Mouse (Mus musculus) hindbrain, embryonic 11.5 days (tissue): ENCODE measurements around the gene Cyp19a1. TPM values are rescaled to one million over a fixed set of nuclear protein-coding genes. Genes with fewer than 3 reads are reported as not detected.
A peak's percentile ranks its signal among the peaks of the same experiment; 100 is the strongest.

Source experiments
- ATAC-seq: fragments of 200-750 bp; cut with Nextera tagmentation; 2 replicates; pipeline ENCODE4 v1.8.0; 2017; ENCODE audit warnings: mild to moderate bottlenecking, moderate TSS enrichment, moderate library complexity; ENCODE audit not compliant: low FRiP score
- DNase-seq: peaks from one replicate; pipeline ENCODE4 v3.0.0-alpha.2; 2015; ENCODE audit warnings: low spot score
- H3K27ac ChIP-seq: fragments of 300-500 bp; sonication (generic); 2 replicates; pipeline ENCODE4 v1.5.1; 2014; ENCODE audit warnings: mild to moderate bottlenecking, low read depth, low read length
- H3K27me3 ChIP-seq: fragments of 300-500 bp; sonication (generic); 2 replicates; pipeline ENCODE4 v1.6.1; 2014; ENCODE audit warnings: mild to moderate bottlenecking, low read length, moderate library complexity, mixed read lengths; ENCODE audit not compliant: control insufficient read depth, insufficient read depth
- H3K36me3 ChIP-seq: fragments of 300-500 bp; sonication (generic); 2 replicates; pipeline ENCODE4 v1.6.1; 2014; ENCODE audit warnings: mild to moderate bottlenecking, low read length, moderate library complexity, mixed read lengths; ENCODE audit not compliant: control insufficient read depth, insufficient read depth
- H3K4me1 ChIP-seq: fragments of 300-500 bp; sonication (generic); replicated peaks from 2 replicates; pipeline ENCODE4 v1.6.1; 2014; ENCODE audit warnings: low read length, mixed read lengths; ENCODE audit not compliant: control insufficient read depth, insufficient read depth
- H3K4me2 ChIP-seq: fragments of 300-500 bp; sonication (generic); replicated peaks from 2 replicates; pipeline ENCODE4 v1.6.1; 2014; ENCODE audit warnings: mild to moderate bottlenecking, low read depth, low read length
- H3K4me3 ChIP-seq: fragments of 300-500 bp; sonication (generic); 2 replicates; pipeline ENCODE4 v1.5.1; 2014; ENCODE audit warnings: low read depth, low read length
- H3K9ac ChIP-seq: fragments of 300-500 bp; sonication (generic); 2 replicates; pipeline ENCODE4 v1.6.1; 2014; ENCODE audit warnings: low read depth, low read length
- H3K9me3 ChIP-seq: fragments of 300-500 bp; sonication (generic); 2 replicates; pipeline ENCODE4 v1.6.1; 2016; ENCODE audit warnings: low read length; ENCODE audit not compliant: control insufficient read depth
- WGBS: fragments of 180-500 bp; shearing (Covaris S2); extraction: QIAGEN DNeasy Blood & Tissue Kit; methylation state at CpG from one replicate; pipeline ENCODE4 v1.1.7; 2014; 5-methylcytosine and 5-hydroxymethylcytosine counted together
- polyA plus RNA-seq: library from polyadenylated mRNA; unstranded; fragments of >200 nt; fragmentation: Nextera tagmentation; extraction: Ambion mirVana; gene quantifications from 2 replicates; pipeline ENCODE4 v1.2.1, GENCODE M21; 2014

The Cyp19a1 gene
- polyA plus RNA-seq, 1 experiment from 2014 or later: not detected

GRCm38 (mm10) chr9:54194790-54195189, 73.1 kb downstream of the Cyp19a1 start:
- ATAC-seq (no peak), DNase-seq (no peak)
- H3K4me3 ChIP-seq: no peak overlapping the region
- H3K27ac ChIP-seq: no peak overlapping the region
- H3K9ac ChIP-seq: no peak overlapping the region
- 73% methylated on average over 5 of the region's 5 CpGs for WGBS
- no peak overlapping the region for H3K4me2 ChIP-seq
- H3K36me3 ChIP-seq: no peaks in the 10 kb centered on the region
- H3K27me3 ChIP-seq: no peaks in the 10 kb centered on the region
- no peaks in the 10 kb centered on the region for H3K4me1 ChIP-seq
- H3K9me3 ChIP-seq: no peaks in the 10 kb centered on the region

GRCm38 (mm10) chr9:54191435-54191834, 76.5 kb downstream of the Cyp19a1 start:
- ATAC-seq: no peak
- Histone ChIP-seq H3K9ac (no peak overlapping the region), H3K27ac (no peak overlapping the region), H3K4me2 (no peak overlapping the region), H3K4me3 (no peak overlapping the region), H3K27me3 (no peaks in the 10 kb centered on the region), H3K4me1 (no peaks in the 10 kb centered on the region), H3K36me3 (no peaks in the 10 kb centered on the region), H3K9me3 (no peaks in the 10 kb centered on the region)
- WGBS: 98% methylated on average over 3 of the region's 3 CpGs
- DNase-seq: no peak

GRCm38 (mm10) chr9:54182484-54182883, 85.4 kb downstream of the Cyp19a1 start:
- no peak overlapping the region for H3K4me3 ChIP-seq
- no peaks in the 10 kb centered on the region for H3K4me1 ChIP-seq
- no peak overlapping the region for H3K27ac ChIP-seq
- 86% methylated on average over 7 of the region's 7 CpGs for WGBS
- H3K4me2 ChIP-seq: no peak overlapping the region
- ATAC-seq (no peak), DNase-seq (no peak)
- H3K27me3 ChIP-seq: no peaks in the 10 kb centered on the region
- H3K36me3 ChIP-seq: no peaks in the 10 kb centered on the region
- H3K9me3 ChIP-seq: no peaks in the 10 kb centered on the region
- no peak overlapping the region for H3K9ac ChIP-seq

DNA sequence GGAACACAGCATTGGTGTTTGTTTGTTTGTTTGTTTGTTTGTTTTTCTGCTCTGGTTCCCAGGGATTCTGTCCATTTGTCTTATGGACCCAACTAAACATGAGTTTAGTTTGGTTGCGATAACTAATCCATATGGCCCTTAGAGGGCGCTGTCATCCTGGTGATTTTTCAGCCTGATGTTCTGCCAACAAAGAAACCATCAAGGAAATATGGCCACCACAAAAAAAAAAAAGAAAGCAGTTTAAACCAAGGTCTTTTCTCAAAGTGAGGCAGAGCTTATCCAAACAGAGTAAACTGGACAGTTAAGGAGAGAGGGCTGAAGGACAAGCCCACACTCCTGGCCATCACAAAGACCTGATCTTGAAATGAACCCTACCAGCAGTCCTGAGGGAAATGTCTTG, 86.6 kb downstream of the Cyp19a1 start:
- Histone ChIP-seq H3K27ac (no peak overlapping the region), H3K36me3 (no peaks in the 10 kb centered on the region), H3K27me3 (no peaks in the 10 kb centered on the region), H3K4me1 (no peaks in the 10 kb centered on the region), H3K9me3 (no peaks in the 10 kb centered on the region), H3K4me2 (no peak overlapping the region), H3K4me3 (no peak overlapping the region), H3K9ac (no peak overlapping the region)
- peak; percentile 81 for DNase-seq
- 8% methylated on average over 2 of the region's 2 CpGs for WGBS
- no peak for ATAC-seq

DNA sequence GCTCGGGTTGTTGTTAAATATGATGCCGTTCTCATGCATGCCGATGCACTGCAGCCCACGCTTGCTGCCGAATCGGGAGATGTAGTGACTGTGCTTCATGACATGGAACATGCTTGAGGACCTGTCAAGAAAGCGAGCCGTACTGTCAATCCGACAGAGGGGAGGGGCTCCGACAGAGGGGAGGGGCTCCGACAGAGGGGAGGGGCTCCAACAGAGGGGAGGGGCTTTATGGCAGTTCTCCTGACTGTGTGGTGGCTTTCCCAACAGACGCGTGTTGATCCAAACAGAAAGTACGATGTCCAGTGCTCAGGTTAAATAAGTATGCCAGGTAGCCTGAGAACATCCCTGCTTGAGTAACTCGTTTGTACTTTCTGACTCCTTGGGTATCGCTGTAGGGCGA, 87.7 kb downstream of the Cyp19a1 start:
- H3K27me3 ChIP-seq: no peaks in the 10 kb centered on the region
- no peak overlapping the region for H3K4me3 ChIP-seq
- H3K27ac ChIP-seq: no peak overlapping the region
- H3K9me3 ChIP-seq: no peaks in the 10 kb centered on the region
- H3K4me2 ChIP-seq: no peak overlapping the region
- H3K36me3 ChIP-seq: no peaks in the 10 kb centered on the region
- no peak overlapping the region for H3K9ac ChIP-seq
- ATAC-seq (no peak), DNase-seq (no peak)
- H3K4me1 ChIP-seq: no peaks in the 10 kb centered on the region
- 76% methylated on average over 17 of the region's 17 CpGs for WGBS

- H3K27ac ChIP-seq: no peak overlapping the region
- H3K4me3 ChIP-seq: no peak overlapping the region
- no peaks in the 10 kb centered on the region for H3K27me3 ChIP-seq
- H3K9ac ChIP-seq: no peak overlapping the region
- H3K4me1 ChIP-seq: no peaks in the 10 kb centered on the region
- DNase-seq (peak; percentile 33), ATAC-seq (no peak)
- H3K36me3 ChIP-seq: no peaks in the 10 kb centered on the region
- no peak overlapping the region for H3K4me2 ChIP-seq
- H3K9me3 ChIP-seq: no peaks in the 10 kb centered on the region
- 49% methylated on average over 5 of the region's 5 CpGs for WGBS
Observed at GRCm38 (mm10) chr9:54169489-54169888, 98.4 kb downstream of the Cyp19a1 start.

- Histone ChIP-seq H3K4me2 (no peak overlapping the region), H3K9ac (no peak overlapping the region), H3K27ac (no peak overlapping the region), H3K4me1 (no peaks in the 10 kb centered on the region), H3K4me3 (no peak overlapping the region), H3K9me3 (no peaks in the 10 kb centered on the region), H3K36me3 (no peaks in the 10 kb centered on the region), H3K27me3 (no peaks in the 10 kb centered on the region)
- 91% methylated on average over 10 of the region's 10 CpGs for WGBS
- ATAC-seq (no peak), DNase-seq (no peak)
Observed at GRCm38 (mm10) chr9:54168425-54168824, 99.5 kb downstream of the Cyp19a1 start.

GRCm38 (mm10) chr9:54163117-54163516, 104.8 kb downstream of the Cyp19a1 start:
- no peak overlapping the region for H3K4me3 ChIP-seq
- H3K36me3 ChIP-seq: no peaks in the 10 kb centered on the region
- no peaks in the 10 kb centered on the region for H3K4me1 ChIP-seq
- ATAC-seq (no peak), DNase-seq (peak; percentile 28)
- no peak overlapping the region for H3K4me2 ChIP-seq
- H3K9ac ChIP-seq: no peak overlapping the region
- H3K27me3 ChIP-seq: no peaks in the 10 kb centered on the region
- no peak overlapping the region for H3K27ac ChIP-seq
- H3K9me3 ChIP-seq: no peaks in the 10 kb centered on the region
- 72% methylated on average over 5 of the region's 5 CpGs for WGBS

- DNase-seq (no peak), ATAC-seq (no peak)
- no peak overlapping the region for H3K27ac ChIP-seq
Observed at GRCm38 (mm10) chr9:54153679-54154078, 114.2 kb downstream of the Cyp19a1 start.

More at GRCm38 (mm10) chr9:54153679-54154078, 114.2 kb downstream of the Cyp19a1 start:
- WGBS: 77% methylated on average over 5 of the region's 5 CpGs
- no peak overlapping the region for H3K4me3 ChIP-seq
- no peaks in the 10 kb centered on the region for H3K4me1 ChIP-seq
- H3K9ac ChIP-seq: no peak overlapping the region
- H3K27me3 ChIP-seq: no peaks in the 10 kb centered on the region
- no peak overlapping the region for H3K4me2 ChIP-seq
- H3K9me3 ChIP-seq: no peaks in the 10 kb centered on the region
- no peaks in the 10 kb centered on the region for H3K36me3 ChIP-seq
